Mouse (Mus musculus) hindbrain, embryonic 14.5 days (tissue): ENCODE results near the gene Dcaf12. TPM values are rescaled to one million over a fixed set of nuclear protein-coding genes. Genes with fewer than 3 reads are reported as not detected.

Source experiments
- ATAC-seq: fragments of 200-750 bp; cut with Nextera tagmentation; 2 replicates; pipeline ENCODE4 v1.8.0; 2017; ENCODE audit warnings: moderate number of reproducible peaks, mild to moderate bottlenecking, moderate TSS enrichment, moderate library complexity; ENCODE audit not compliant: low FRiP score
- DNase-seq: peaks from one replicate; pipeline ENCODE4 v3.0.0-alpha.2; 2015; ENCODE audit warnings: low spot score
- H3K27ac ChIP-seq: fragments of 300-500 bp; sonication (generic); 2 replicates; pipeline ENCODE4 v1.5.1; 2014; ENCODE audit warnings: mild to moderate bottlenecking, moderate library complexity
- H3K27me3 ChIP-seq: fragments of 300-500 bp; sonication (generic); 2 replicates; pipeline ENCODE4 v1.6.1; 2014; ENCODE audit warnings: mild to moderate bottlenecking, low read length, mixed read lengths; ENCODE audit not compliant: control insufficient read depth, insufficient read depth
- H3K36me3 ChIP-seq: fragments of 300-500 bp; sonication (generic); replicated peaks from 2 replicates; pipeline ENCODE4 v1.6.1; 2014; ENCODE audit not compliant: control insufficient read depth, insufficient read depth
- H3K4me1 ChIP-seq: fragments of 300-500 bp; sonication (generic); replicated peaks from 2 replicates; pipeline ENCODE4 v1.6.1; 2014; ENCODE audit warnings: antibody characterized with exemption, low read length, mixed read lengths; ENCODE audit not compliant: control insufficient read depth, insufficient read depth
- H3K4me2 ChIP-seq: fragments of 300-500 bp; sonication (generic); replicated peaks from 2 replicates; pipeline ENCODE4 v1.6.1; 2014; ENCODE audit warnings: mild to moderate bottlenecking, moderate library complexity
- H3K4me3 ChIP-seq: fragments of 300-500 bp; sonication (generic); replicated peaks from 2 replicates; pipeline ENCODE4 v1.5.1; 2014; ENCODE audit warnings: mild to moderate bottlenecking, low read length
- H3K9ac ChIP-seq: fragments of 300-500 bp; sonication (generic); 2 replicates; pipeline ENCODE4 v1.6.1; 2014
- H3K9me3 ChIP-seq: fragments of 300-500 bp; sonication (generic); 2 replicates; pipeline ENCODE4 v1.6.1; 2016; ENCODE audit warnings: low read length; ENCODE audit not compliant: control insufficient read depth
- WGBS: fragments of 180-500 bp; shearing (Covaris S2); extraction: QIAGEN DNeasy Blood & Tissue Kit; methylation state at CpG from one replicate; pipeline ENCODE4 v1.1.7; 2014; 5-methylcytosine and 5-hydroxymethylcytosine counted together
- polyA plus RNA-seq: library from polyadenylated mRNA; unstranded; fragments of >200 nt; fragmentation: Nextera tagmentation; extraction: Ambion mirVana; gene quantifications from 2 replicates; pipeline ENCODE4 v1.2.1, GENCODE M21; 2014

The Dcaf12 gene
- polyA plus RNA-seq: 55.7 and 63.8 TPM in 2 replicates

- no peaks in the 10 kb centered on the region for H3K27me3 ChIP-seq
- no peaks in the 10 kb centered on the region for H3K9me3 ChIP-seq
- WGBS: under 1% methylated on average over 70 of the region's 70 CpGs
- DNase-seq: peak; percentile 91
- peak within 1 kb of the TSS; percentile 86 for H3K4me2 ChIP-seq
- H3K9ac ChIP-seq: peak within 1 kb of the TSS; percentile 92
- peak within 1 kb of the TSS; percentile 81 for H3K4me3 ChIP-seq
- peaks cover 33% of the 10 kb centered on the region for H3K36me3 ChIP-seq
- ATAC-seq: peak; percentile 97
- peak within 1 kb of the TSS; percentile 90 for H3K27ac ChIP-seq
- peaks cover 17% of the 10 kb centered on the region for H3K4me1 ChIP-seq
Observed at GRCm38 (mm10) chr4:41314141-41315129, at the start of gene Dcaf12. Dcaf12 (minus strand) TSS chr4:41314889.

GRCm38 (mm10) chr4:41361059-41361458 is 46.4 kb upstream of the Dcaf12 start:
- WGBS: 93% methylated on average over 3 of the region's 3 CpGs
- H3K4me2 ChIP-seq: no peak overlapping the region
- ATAC-seq (no peak), DNase-seq (no peak)
- H3K27ac ChIP-seq: no peak overlapping the region
- no peaks in the 10 kb centered on the region for H3K36me3 ChIP-seq
- H3K9me3 ChIP-seq: no peaks in the 10 kb centered on the region
- H3K9ac ChIP-seq: no peak overlapping the region
- H3K27me3 ChIP-seq: no peaks in the 10 kb centered on the region
- no peaks in the 10 kb centered on the region for H3K4me1 ChIP-seq
- H3K4me3 ChIP-seq: no peak overlapping the region

GRCm38 (mm10) chr4:41359358-41359757 is 44.7 kb upstream of the Dcaf12 start:
- no peaks in the 10 kb centered on the region for H3K9me3 ChIP-seq
- peaks cover 4% of the 10 kb centered on the region for H3K36me3 ChIP-seq
- DNase-seq: no peak
- 94% methylated on average over 7 of the region's 7 CpGs for WGBS
- H3K9ac ChIP-seq: no peak overlapping the region
- no peaks in the 10 kb centered on the region for H3K27me3 ChIP-seq
- no peak overlapping the region for H3K4me2 ChIP-seq
- H3K27ac ChIP-seq: no peak overlapping the region
- H3K4me3 ChIP-seq: no peak overlapping the region
- no peaks in the 10 kb centered on the region for H3K4me1 ChIP-seq
- no peak for ATAC-seq

GRCm38 (mm10) chr4:41358669-41359068 is 44.0 kb upstream of the Dcaf12 start:
- H3K27me3 ChIP-seq: no peaks in the 10 kb centered on the region
- H3K36me3 ChIP-seq: peaks cover 4% of the 10 kb centered on the region
- DNase-seq (no peak), ATAC-seq (no peak)
- no peak overlapping the region for H3K9ac ChIP-seq
- H3K4me1 ChIP-seq: no peaks in the 10 kb centered on the region
- 90% methylated on average over 2 of the region's 2 CpGs for WGBS
- H3K27ac ChIP-seq: no peak overlapping the region
- H3K9me3 ChIP-seq: no peaks in the 10 kb centered on the region
- no peak overlapping the region for H3K4me2 ChIP-seq
- no peak overlapping the region for H3K4me3 ChIP-seq

- no peaks in the 10 kb centered on the region for H3K4me1 ChIP-seq
- WGBS: 44% methylated on average over 2 of the region's 2 CpGs
- H3K9me3 ChIP-seq: no peaks in the 10 kb centered on the region
- DNase-seq (no peak), ATAC-seq (no peak)
- H3K27me3 ChIP-seq: no peaks in the 10 kb centered on the region
- no peak overlapping the region for H3K4me2 ChIP-seq
- H3K36me3 ChIP-seq: peaks cover 4% of the 10 kb centered on the region
- no peak overlapping the region for H3K9ac ChIP-seq
- no peak overlapping the region for H3K4me3 ChIP-seq
- no peak overlapping the region for H3K27ac ChIP-seq
Observed at GRCm38 (mm10) chr4:41357154-41357553, 42.5 kb upstream of the Dcaf12 start.

GRCm38 (mm10) chr4:41353265-41353664 is 38.6 kb upstream of the Dcaf12 start:
- no peak overlapping the region for H3K27ac ChIP-seq
- H3K36me3 ChIP-seq: peaks cover 4% of the 10 kb centered on the region
- no peak for ATAC-seq
- 94% methylated on average over 1 of the region's 1 CpGs for WGBS
- H3K4me3 ChIP-seq: no peak overlapping the region
- peaks cover 8% of the 10 kb centered on the region for H3K4me1 ChIP-seq
- no peaks in the 10 kb centered on the region for H3K27me3 ChIP-seq
- H3K9ac ChIP-seq: no peak overlapping the region
- no peak for DNase-seq
- H3K4me2 ChIP-seq: no peak overlapping the region
- H3K9me3 ChIP-seq: no peaks in the 10 kb centered on the region

- peaks cover 4% of the 10 kb centered on the region for H3K36me3 ChIP-seq
- DNase-seq (no peak), ATAC-seq (no peak)
- H3K4me3 ChIP-seq: no peak overlapping the region
- no peaks in the 10 kb centered on the region for H3K9me3 ChIP-seq
- no peak overlapping the region for H3K9ac ChIP-seq
- WGBS: 96% methylated on average over 4 of the region's 4 CpGs
- H3K27ac ChIP-seq: no peak overlapping the region
- no peak overlapping the region for H3K4me2 ChIP-seq
- peaks cover 13% of the 10 kb centered on the region for H3K4me1 ChIP-seq
- no peaks in the 10 kb centered on the region for H3K27me3 ChIP-seq
Observed at GRCm38 (mm10) chr4:41352758-41353157, 38.1 kb upstream of the Dcaf12 start.

- Histone ChIP-seq H3K36me3 (no peaks in the 10 kb centered on the region), H3K27me3 (no peaks in the 10 kb centered on the region), H3K4me2 (peak overlapping the region; percentile 55), H3K4me1 (peaks cover 17% of the 10 kb centered on the region), H3K9ac (peak overlapping the region; percentile 73), H3K4me3 (peak overlapping the region; percentile 81), H3K27ac (peak overlapping the region; percentile 91), H3K9me3 (no peaks in the 10 kb centered on the region)
- under 1% methylated on average over 26 of the region's 28 CpGs for WGBS
- DNase-seq (no peak), ATAC-seq (peak; percentile 84)
Observed at GRCm38 (mm10) chr4:41349199-41349591, 34.5 kb upstream of the Dcaf12 start.

- under 1% methylated on average over 31 of the region's 31 CpGs for WGBS
- ATAC-seq: peak; percentile 97
Observed at GRCm38 (mm10) chr4:41348584-41349198, 34.0 kb upstream of the Dcaf12 start, which contains the start of gene Ubap1. Ubap1 (plus strand) TSS chr4:41348996.

More at GRCm38 (mm10) chr4:41348584-41349198, 34.0 kb upstream of the Dcaf12 start, which contains the start of gene Ubap1:
- Histone ChIP-seq H3K9me3 (no peaks in the 10 kb centered on the region), H3K27me3 (no peaks in the 10 kb centered on the region), H3K36me3 (no peaks in the 10 kb centered on the region), H3K4me2 (peak within 1 kb of the TSS; percentile 55), H3K4me3 (peak within 1 kb of the TSS; percentile 81), H3K4me1 (peaks cover 17% of the 10 kb centered on the region), H3K9ac (peak within 1 kb of the TSS; percentile 73), H3K27ac (peak within 1 kb of the TSS; percentile 91)
- peak; percentile 96 for DNase-seq
